Mouse (Mus musculus) kidney, postnatal 4 days (tissue): ENCODE measurements around the gene Lrrc42.

Source experiments
- DNase-seq, 2 experiments: peaks; one replicate each; pipeline ENCODE4 v3.0.0; 2021; ENCODE audit warnings: mixed read lengths in 2 of 2

Lrrc42 gene

DNA sequence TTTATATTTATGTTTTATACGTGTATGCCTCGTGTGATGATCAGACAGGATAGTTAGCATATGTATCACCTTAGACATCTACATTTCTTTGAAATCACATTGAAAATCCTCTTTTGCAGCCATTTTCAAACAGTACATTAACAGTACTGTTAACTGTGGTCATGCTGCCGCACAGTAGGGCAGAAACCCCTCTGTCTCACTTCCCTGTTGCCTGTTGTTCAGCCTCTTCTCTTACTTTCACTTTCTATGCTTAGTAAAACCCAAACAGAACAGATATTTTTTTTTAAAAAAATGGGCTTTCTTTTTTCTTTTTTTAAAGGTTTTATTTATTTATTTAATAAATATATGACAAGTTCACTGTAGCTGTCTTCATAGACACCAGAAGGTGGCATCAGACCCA, 59.5 kb downstream of the Lrrc42 start:
- DNase-seq: no peak

DNA sequence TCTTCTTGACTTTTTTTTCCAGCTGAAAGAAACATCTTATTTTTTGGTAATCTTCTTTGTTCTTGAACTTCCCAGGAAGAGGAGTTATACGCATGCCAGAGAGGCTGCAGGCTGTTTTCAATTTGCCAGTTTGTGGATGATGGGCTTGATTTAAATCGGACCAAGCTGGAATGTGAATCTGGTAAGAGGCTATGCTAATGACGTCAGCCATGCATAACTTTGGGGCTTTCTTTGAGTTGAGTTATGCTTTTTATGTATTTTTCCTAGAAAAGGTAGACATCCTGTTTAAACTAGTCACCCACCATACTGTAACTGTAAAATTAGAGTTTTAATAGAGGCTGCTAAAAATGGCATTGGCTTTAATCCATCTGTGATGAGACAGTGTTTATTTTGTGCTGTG, 67.6 kb downstream of the Lrrc42 start:
- no peak for DNase-seq
